Mouse (Mus musculus): ENCODE data around the gene Gpc6.

Gpc6 gene

GRCm38 (mm10) chr14:116924876-116925601, at the start of gene Gpc6:
TSS of gene Gpc6 (plus strand) at chr14:116925315.
- no peak for DNase-seq (ENCODE audit: low spot score in 2 of 2)

- DNase-seq (ENCODE audit: low spot score in 2 of 2): no peak
These were observed 42.6 kb upstream of the Gpc6 start for GRCm38 (mm10) chr14:116882480-116883044.

GRCm38 (mm10) chr14:116894316-116894715, 30.8 kb upstream of the Gpc6 start:
- no peak for DNase-seq (ENCODE audit: low spot score in 2 of 2)

GRCm38 (mm10) chr14:116897971-116898370, 27.1 kb upstream of the Gpc6 start:
- DNase-seq (ENCODE audit: low spot score in 2 of 2): no peak

- DNase-seq (ENCODE audit: low spot score in 2 of 2): no peak
These were observed 13.3 kb upstream of the Gpc6 start for GRCm38 (mm10) chr14:116911768-116912167.

GRCm38 (mm10) chr14:116916874-116917273, 8.2 kb upstream of the Gpc6 start:
- DNase-seq (ENCODE audit: low spot score in 2 of 2): no peak

GRCm38 (mm10) chr14:116924266-116924665, 849 bp upstream of the Gpc6 start:
- no peak for DNase-seq (ENCODE audit: low spot score in 2 of 2)

- no peak for DNase-seq (ENCODE audit: low spot score in 2 of 2)
These were observed 732 bp downstream of the Gpc6 start for GRCm38 (mm10) chr14:116925691-116926403.

- no peak for DNase-seq (ENCODE audit: low spot score in 2 of 2)
These were observed 1.5 kb downstream of the Gpc6 start for GRCm38 (mm10) chr14:116926404-116927171.

GRCm38 (mm10) chr14:116927341-116928315, 2.5 kb downstream of the Gpc6 start:
- no peak for DNase-seq (ENCODE audit: low spot score in 2 of 2)

- no peak for DNase-seq (ENCODE audit: low spot score in 2 of 2)
These were observed 3.3 kb downstream of the Gpc6 start for GRCm38 (mm10) chr14:116928395-116928794.

- DNase-seq (ENCODE audit: low spot score in 2 of 2): no peak
These were observed 3.8 kb downstream of the Gpc6 start for GRCm38 (mm10) chr14:116928796-116929529.

- DNase-seq (ENCODE audit: low spot score in 2 of 2): no peak
These were observed 8.7 kb downstream of the Gpc6 start for GRCm38 (mm10) chr14:116933825-116934224.

GRCm38 (mm10) chr14:116937910-116938560, 12.9 kb downstream of the Gpc6 start:
- no peak for DNase-seq (ENCODE audit: low spot score in 2 of 2)

- DNase-seq (ENCODE audit: low spot score in 2 of 2): no peak
These were observed 13.6 kb downstream of the Gpc6 start for GRCm38 (mm10) chr14:116938735-116939134.

GRCm38 (mm10) chr14:116939561-116939960, 14.4 kb downstream of the Gpc6 start:
- no peak for DNase-seq (ENCODE audit: low spot score in 2 of 2)

- DNase-seq (ENCODE audit: low spot score in 2 of 2): no peak
These were observed 16.7 kb downstream of the Gpc6 start for GRCm38 (mm10) chr14:116941772-116942171.

GRCm38 (mm10) chr14:116943751-116944150, 18.6 kb downstream of the Gpc6 start:
- no peak for DNase-seq (ENCODE audit: low spot score in 2 of 2)

- no peak for DNase-seq (ENCODE audit: low spot score in 2 of 2)
These were observed 20.9 kb downstream of the Gpc6 start for GRCm38 (mm10) chr14:116945975-116946374.

- no peak for DNase-seq (ENCODE audit: low spot score in 2 of 2)
These were observed 22.3 kb downstream of the Gpc6 start for GRCm38 (mm10) chr14:116947461-116947860.

Measured in thymus, postnatal 10 days (tissue).